Mouse (Mus musculus) forebrain, postnatal 0 days (tissue): ENCODE data around the gene Slco3a1. TPM values are rescaled to one million over a fixed set of nuclear protein-coding genes. Genes with fewer than 3 reads are reported as not detected.

ENCODE experiments used
- ATAC-seq: fragments of 200-750 bp; cut with Nextera tagmentation; 2 replicates; pipeline ENCODE4 v1.8.0; 2017; ENCODE audit warnings: mild to moderate bottlenecking, moderate library complexity
- DNase-seq: peaks from one replicate; pipeline ENCODE4 v3.0.0-alpha.2; 2015
- H3K27ac ChIP-seq: fragments of 300-500 bp; sonication (generic); 2 replicates; pipeline ENCODE4 v1.5.1; 2014; ENCODE audit warnings: low read depth, mild to moderate bottlenecking, antibody characterized with exemption, low read length, moderate library complexity, mixed read lengths
- H3K27me3 ChIP-seq: fragments of 300-500 bp; sonication (generic); 2 replicates; pipeline ENCODE4 v1.6.1; 2014; ENCODE audit warnings: mild to moderate bottlenecking, low read length, mixed read lengths; ENCODE audit not compliant: insufficient read depth
- H3K36me3 ChIP-seq: fragments of 300-500 bp; sonication (generic); 2 replicates; pipeline ENCODE4 v1.6.1; 2014; ENCODE audit warnings: mild to moderate bottlenecking, moderate library complexity; ENCODE audit not compliant: insufficient read depth
- H3K4me1 ChIP-seq: fragments of 300-500 bp; sonication (generic); 2 replicates; pipeline ENCODE4 v1.6.1; 2014; ENCODE audit warnings: antibody characterized with exemption; ENCODE audit not compliant: insufficient read depth
- H3K4me2 ChIP-seq: fragments of 300-500 bp; sonication (generic); 2 replicates; pipeline ENCODE4 v1.6.1; 2014; ENCODE audit warnings: low read depth, mild to moderate bottlenecking, moderate library complexity
- H3K4me3 ChIP-seq: fragments of 300-500 bp; sonication (generic); 2 replicates; pipeline ENCODE4 v1.5.1; 2014; ENCODE audit warnings: low read depth, low read length, mixed read lengths
- H3K9ac ChIP-seq: fragments of 300-500 bp; sonication (generic); 2 replicates; pipeline ENCODE4 v1.6.1; 2014; ENCODE audit warnings: mild to moderate bottlenecking
- H3K9me3 ChIP-seq: fragments of 300-500 bp; sonication (generic); 2 replicates; pipeline ENCODE4 v1.6.1; 2016; ENCODE audit warnings: low read length
- CTCF ChIP-seq: sonication (generic); IDR thresholded peaks from 2 replicates; pipeline ENCODE4 v1.5.1; 2016; ENCODE audit warnings: antibody characterized with exemption, control low read depth, low read depth
- WGBS: fragments of 180-500 bp; shearing (Covaris S2); extraction: QIAGEN DNeasy Blood & Tissue Kit; methylation state at CpG from one replicate; pipeline ENCODE4 v1.1.7; 2014; 5-methylcytosine and 5-hydroxymethylcytosine counted together
- polyA plus RNA-seq: library from polyadenylated mRNA; unstranded; fragments of >200 nt; fragmentation: Nextera tagmentation; extraction: Ambion mirVana; gene quantifications from 2 replicates; pipeline ENCODE4 v1.2.1, GENCODE M21; 2015
- total RNA-seq: library from RNA; depleted of rRNA; stranded (reverse); fragments of >200 nt; gene quantifications from 2 replicates; pipeline ENCODE4 v1.2.3, GENCODE M21; 2014

The Slco3a1 gene
- total and polyA plus RNA-seq, 2 experiments from 2014 or later: 25.2 to 27.8 TPM

GRCm38 (mm10) chr7:74528182-74528581 lies 26.4 kb downstream of the Slco3a1 start:
- Histone ChIP-seq H3K27ac (no peak overlapping the region), H3K4me1 (no peaks in the 10 kb centered on the region), H3K4me2 (no peak overlapping the region), H3K9me3 (no peaks in the 10 kb centered on the region), H3K36me3 (no peaks in the 10 kb centered on the region), H3K9ac (no peak overlapping the region), H3K27me3 (no peaks in the 10 kb centered on the region), H3K4me3 (no peak overlapping the region)
- ATAC-seq (no peak), DNase-seq (no peak)
- TF ChIP-seq CTCF: no peak
- WGBS: 79% methylated on average over 5 of the region's 5 CpGs

DNA sequence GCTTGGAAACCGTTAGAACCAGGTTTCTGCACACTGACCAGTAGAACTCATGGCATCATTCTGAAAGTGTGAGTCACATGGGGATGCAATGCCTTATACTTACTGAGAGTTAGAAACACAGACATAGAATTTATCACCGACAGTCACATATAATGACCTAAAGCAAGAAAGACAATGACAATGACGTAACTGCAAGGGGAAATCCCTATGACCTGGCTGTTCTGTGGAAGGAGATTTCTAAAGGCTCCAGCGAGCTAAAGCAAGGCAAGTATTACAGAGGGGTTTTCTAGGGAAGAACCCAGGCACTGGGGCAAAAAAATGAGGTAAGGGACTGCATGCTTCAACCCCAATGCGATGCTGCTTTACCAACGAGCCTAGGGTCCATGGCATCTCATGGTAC lies 26.9 kb downstream of the Slco3a1 start:
- H3K9ac ChIP-seq: no peak overlapping the region
- H3K4me2 ChIP-seq: no peak overlapping the region
- ATAC-seq (no peak), DNase-seq (no peak)
- 87% methylated on average over 6 of the region's 6 CpGs for WGBS
- no peaks in the 10 kb centered on the region for H3K9me3 ChIP-seq
- H3K4me1 ChIP-seq: no peaks in the 10 kb centered on the region
- no peaks in the 10 kb centered on the region for H3K27me3 ChIP-seq
- no peak for TF ChIP-seq CTCF
- H3K4me3 ChIP-seq: no peak overlapping the region
- no peak overlapping the region for H3K27ac ChIP-seq
- no peaks in the 10 kb centered on the region for H3K36me3 ChIP-seq

DNA sequence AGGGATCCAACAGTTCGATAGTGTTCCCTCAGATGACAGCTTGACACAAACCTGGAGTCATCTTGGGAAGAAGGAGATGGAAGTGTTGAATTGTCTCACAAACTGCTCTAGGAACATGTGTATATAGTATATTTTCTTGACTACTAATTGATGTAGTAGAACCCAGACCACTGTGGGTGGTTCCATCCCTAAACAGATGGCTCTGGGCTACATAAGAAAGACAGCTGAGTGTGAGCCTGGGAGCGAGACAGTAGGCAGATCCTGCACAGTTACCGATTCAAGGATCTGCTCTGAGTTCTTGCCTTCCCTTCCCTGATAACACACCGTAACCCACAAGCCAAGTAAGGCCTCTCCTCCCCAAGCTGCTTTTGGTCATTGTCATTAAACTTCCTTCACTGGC lies 28.6 kb downstream of the Slco3a1 start:
- WGBS: 89% methylated on average over 4 of the region's 4 CpGs
- no peaks in the 10 kb centered on the region for H3K9me3 ChIP-seq
- no peaks in the 10 kb centered on the region for H3K36me3 ChIP-seq
- H3K4me2 ChIP-seq: no peak overlapping the region
- H3K4me3 ChIP-seq: no peak overlapping the region
- no peak overlapping the region for H3K9ac ChIP-seq
- no peak overlapping the region for H3K27ac ChIP-seq
- no peak for TF ChIP-seq CTCF
- H3K4me1 ChIP-seq: no peaks in the 10 kb centered on the region
- DNase-seq (no peak), ATAC-seq (no peak)
- H3K27me3 ChIP-seq: no peaks in the 10 kb centered on the region

- Histone ChIP-seq H3K9me3 (no peaks in the 10 kb centered on the region), H3K27me3 (no peaks in the 10 kb centered on the region), H3K9ac (no peak overlapping the region), H3K4me1 (no peaks in the 10 kb centered on the region), H3K36me3 (no peaks in the 10 kb centered on the region), H3K4me2 (no peak overlapping the region), H3K27ac (no peak overlapping the region), H3K4me3 (no peak overlapping the region)
- no peak for TF ChIP-seq CTCF
- WGBS: 76% methylated on average over 2 of the region's 2 CpGs
- DNase-seq: no peak
- ATAC-seq: no peak
Measured at GRCm38 (mm10) chr7:74525586-74525985, 29.0 kb downstream of the Slco3a1 start.

- 87% methylated on average over 8 of the region's 8 CpGs for WGBS
- ATAC-seq: no peak
- H3K36me3 ChIP-seq: no peaks in the 10 kb centered on the region
Measured at GRCm38 (mm10) chr7:74524188-74524971, 30.2 kb downstream of the Slco3a1 start.

GRCm38 (mm10) chr7:74523086-74523485 lies 31.5 kb downstream of the Slco3a1 start:
- Histone ChIP-seq H3K9me3 (no peaks in the 10 kb centered on the region), H3K9ac (no peak overlapping the region), H3K36me3 (no peaks in the 10 kb centered on the region), H3K4me2 (no peak overlapping the region), H3K27ac (no peak overlapping the region), H3K4me1 (no peaks in the 10 kb centered on the region), H3K27me3 (no peaks in the 10 kb centered on the region), H3K4me3 (no peak overlapping the region)
- TF ChIP-seq CTCF: no peak
- DNase-seq (no peak), ATAC-seq (no peak)
- WGBS: 66% methylated on average over 4 of the region's 4 CpGs

More at GRCm38 (mm10) chr7:74524188-74524971, 30.2 kb downstream of the Slco3a1 start:
- Histone ChIP-seq H3K4me3 (no peak overlapping the region), H3K4me1 (no peaks in the 10 kb centered on the region), H3K9me3 (no peaks in the 10 kb centered on the region), H3K27ac (no peak overlapping the region), H3K4me2 (no peak overlapping the region), H3K27me3 (no peaks in the 10 kb centered on the region), H3K9ac (no peak overlapping the region)
- DNase-seq: no peak
- no peak for TF ChIP-seq CTCF

DNA sequence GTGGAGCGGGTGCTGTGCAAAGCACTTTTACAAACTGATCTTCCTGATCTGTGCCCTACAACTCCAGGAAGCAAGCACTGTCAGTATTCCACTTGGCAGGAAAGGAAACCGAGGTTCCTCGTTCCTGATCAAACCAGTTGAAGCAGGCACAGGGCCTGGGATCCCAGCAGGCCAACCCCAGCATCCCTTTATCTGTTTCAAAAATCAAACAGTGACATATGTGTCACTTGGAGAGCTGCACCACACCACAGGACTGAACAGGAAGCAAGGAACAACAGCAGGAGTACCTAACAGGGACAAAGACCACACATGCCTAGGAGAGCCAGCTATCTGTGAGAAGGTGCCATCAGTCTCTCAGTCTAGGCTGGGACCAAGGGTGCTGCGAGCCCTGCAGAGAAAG lies 32.3 kb downstream of the Slco3a1 start:
- H3K4me1 ChIP-seq: no peaks in the 10 kb centered on the region
- no peaks in the 10 kb centered on the region for H3K36me3 ChIP-seq
- H3K4me3 ChIP-seq: no peak overlapping the region
- no peaks in the 10 kb centered on the region for H3K27me3 ChIP-seq
- no peak overlapping the region for H3K9ac ChIP-seq
- no peaks in the 10 kb centered on the region for H3K9me3 ChIP-seq
- no peak overlapping the region for H3K4me2 ChIP-seq
- WGBS: 79% methylated on average over 4 of the region's 4 CpGs
- ATAC-seq: no peak
- H3K27ac ChIP-seq: no peak overlapping the region
- no peak for DNase-seq
- TF ChIP-seq CTCF: no peak
